Mouse (Mus musculus): ENCODE data around the gene Ror2.

The Ror2 gene

DNA sequence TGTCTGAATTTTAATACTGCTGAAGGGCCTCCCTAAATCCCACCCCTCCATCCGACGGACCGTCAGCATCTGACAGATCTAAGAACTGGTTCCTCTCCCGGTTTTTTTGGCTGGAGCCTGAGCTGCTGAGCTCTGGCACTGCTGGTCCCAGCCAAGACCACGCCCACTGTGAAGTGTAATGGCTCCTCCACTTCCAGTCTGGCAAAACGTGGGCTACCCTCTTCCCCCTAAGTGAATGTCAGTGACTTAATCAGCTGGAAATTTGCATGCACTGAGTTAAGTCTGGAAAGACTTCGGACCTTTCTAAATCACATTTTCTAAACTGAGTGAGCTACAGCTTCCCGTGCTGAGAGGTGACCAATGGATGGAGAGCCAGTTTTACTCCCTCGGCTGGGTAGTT is 52.5 kb downstream of the Ror2 start:
- DNase-seq = peak; percentile 29

DNA sequence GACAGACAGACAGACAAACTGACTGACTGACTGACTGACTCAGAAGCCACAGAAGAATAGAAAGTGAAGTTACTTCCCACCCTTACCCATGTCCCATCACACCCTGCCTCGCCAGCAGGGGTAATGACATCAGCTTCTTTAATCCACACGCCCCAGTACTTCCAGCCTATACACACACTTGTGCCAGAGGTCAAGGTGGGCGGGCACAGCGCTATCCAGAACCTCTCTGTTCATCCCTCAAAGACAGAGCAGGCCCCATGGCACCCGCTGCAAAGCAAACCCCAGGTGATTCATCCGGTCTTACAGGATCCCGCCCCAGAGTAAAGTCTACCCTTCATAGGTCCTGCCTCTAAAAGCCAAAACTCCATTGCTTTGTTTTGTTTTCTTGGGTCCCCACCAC is 53.5 kb downstream of the Ror2 start:
- no peak for DNase-seq

DNA sequence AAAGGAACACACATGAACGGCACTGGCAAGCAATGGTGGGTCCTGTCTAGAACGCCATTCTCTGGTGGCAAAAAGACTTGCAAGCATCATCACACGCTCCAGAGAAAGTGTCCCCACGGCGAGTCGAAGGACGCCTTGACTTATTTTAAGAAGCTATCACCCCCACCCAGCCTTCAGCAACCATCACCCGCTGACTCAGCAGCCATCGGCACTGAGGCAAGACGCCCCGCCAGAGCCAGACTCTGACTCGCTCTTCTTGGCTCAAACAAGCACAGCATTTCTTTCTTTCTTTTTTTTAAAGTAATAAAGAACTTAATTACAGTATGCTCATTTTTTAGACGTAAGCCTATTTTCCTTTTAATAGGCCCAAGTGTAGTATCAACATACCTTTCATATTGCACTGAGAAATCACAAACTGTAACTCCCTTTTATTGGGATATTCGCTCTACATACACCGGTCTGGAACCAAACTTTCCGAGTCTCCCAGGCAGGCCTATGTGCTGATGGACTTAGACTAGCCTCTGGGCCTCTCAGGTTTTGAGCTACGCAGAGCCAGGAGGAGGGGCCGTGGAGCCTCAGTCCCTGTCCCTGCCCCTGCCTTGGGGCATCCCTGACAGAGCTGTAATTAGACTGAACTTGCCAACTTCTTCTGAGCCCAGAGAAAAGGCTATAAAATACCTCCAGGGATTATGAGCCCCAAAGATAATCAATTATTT is 55.3 kb downstream of the Ror2 start:
- no peak for DNase-seq

DNA sequence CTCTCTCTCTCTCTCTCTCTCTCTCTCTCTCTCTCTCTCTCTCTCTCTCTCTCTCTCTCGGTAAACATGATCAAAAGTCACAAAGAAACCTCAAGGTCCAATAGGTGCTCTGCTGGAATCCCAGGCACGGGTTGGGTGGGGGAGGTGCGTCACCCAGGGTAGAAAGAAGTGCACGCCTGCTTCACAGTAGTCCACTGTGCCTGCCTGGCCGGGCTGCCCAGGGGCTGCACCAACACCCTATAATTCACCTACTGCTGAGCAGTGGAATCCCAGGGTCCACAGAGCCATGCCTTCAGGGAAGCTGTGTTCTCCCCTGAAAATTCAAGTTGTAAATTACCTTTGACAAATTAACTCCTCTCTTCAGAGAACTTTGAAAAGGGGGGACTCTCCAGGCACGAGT is 58.9 kb downstream of the Ror2 start:
- DNase-seq = peak; percentile 43

DNA sequence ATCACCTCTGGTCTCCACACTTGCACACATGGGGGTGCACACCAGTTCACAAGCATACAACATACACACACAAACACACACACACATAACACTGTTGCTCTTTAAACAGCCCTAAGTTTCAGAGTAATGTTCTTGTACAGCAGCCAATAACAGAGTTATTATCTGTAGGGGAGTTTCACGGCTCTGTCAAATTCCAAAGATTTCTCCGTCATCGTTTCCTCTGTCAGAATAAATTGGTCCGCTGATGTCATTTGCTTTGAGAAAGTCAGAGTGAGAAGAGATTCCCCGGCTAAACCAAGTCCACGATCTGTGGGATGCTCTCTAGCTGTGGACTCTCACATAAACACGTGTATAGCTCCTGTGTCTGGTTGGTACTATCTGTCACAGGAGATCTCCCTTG is 59.5 kb downstream of the Ror2 start:
- no peak for DNase-seq

DNA sequence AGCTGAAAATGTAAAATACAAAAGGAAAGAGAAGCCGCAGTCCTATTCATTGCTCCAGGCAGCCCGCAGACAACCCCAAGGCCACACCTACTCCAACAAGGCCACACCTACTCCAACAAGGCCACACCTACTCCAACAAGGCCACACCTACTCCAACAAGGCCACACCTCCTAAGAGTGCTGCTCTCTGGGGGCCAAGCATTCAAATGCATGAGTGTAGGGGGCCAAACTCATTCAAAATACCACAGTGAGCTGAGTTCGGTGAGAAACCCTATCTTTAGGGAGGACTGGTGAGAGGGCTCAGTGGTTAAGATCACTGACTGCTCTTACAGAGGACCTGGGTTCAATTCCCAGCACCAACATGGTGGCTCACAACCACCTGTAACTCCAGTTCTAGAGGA is 60.0 kb downstream of the Ror2 start:
- DNase-seq = no peak

DNA sequence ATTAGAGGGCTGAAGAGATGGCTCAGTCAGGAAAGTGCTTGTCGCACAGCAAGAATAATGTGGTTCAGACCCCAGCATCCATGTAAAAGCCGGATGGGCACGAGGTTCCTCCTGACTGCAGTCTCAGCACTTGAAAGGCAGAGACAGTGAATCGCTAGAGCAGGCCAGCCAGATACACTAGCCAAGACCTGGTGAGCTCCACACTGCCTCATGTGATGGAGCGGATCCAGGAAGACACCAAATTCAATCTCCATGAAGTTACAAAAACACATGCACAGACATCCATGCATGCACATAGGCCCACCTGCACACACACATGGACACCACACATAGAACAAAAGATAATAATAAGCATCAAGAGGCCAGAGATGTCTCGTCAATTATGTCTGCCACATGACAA is 64.7 kb downstream of the Ror2 start:
- no peak for DNase-seq

DNA sequence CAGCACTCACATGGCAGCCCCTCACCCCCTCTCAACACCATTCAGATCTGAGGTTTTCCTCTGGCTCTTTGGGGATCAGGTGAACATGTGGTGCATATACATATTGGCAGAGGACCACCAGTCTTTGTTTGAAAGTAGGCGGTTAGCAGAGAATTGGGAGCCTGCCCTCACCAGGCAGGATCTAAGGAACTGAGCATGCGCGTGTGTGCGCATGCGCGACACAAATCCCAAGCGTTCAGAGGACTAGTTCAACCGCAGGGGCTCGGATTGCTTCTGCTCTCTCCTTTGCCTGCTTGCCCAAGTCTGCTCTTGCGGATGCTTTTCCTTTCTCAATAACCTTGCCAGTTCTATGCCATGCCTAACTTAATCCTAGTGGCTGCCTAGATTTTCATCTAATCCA is 66.0 kb downstream of the Ror2 start:
- DNase-seq = no peak

DNA sequence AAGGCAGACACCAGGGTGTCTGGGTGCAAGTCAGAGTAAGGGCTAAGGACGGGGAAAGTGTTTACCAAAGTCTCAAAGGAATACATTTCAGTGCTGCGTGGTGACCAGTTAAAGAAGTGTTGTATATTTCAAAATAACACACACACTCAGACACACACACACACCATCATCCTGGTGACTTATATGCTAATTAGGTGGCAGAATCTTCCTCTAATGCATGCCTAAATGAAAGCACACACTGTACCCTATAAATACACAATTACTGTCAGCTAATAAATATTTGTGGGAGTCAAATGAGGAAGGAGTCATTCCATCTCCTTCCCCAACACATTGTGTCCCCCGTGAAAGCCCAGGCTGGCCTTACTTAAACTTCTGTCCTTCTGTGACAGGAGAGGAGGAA is 66.5 kb downstream of the Ror2 start:
- no peak for DNase-seq

DNA sequence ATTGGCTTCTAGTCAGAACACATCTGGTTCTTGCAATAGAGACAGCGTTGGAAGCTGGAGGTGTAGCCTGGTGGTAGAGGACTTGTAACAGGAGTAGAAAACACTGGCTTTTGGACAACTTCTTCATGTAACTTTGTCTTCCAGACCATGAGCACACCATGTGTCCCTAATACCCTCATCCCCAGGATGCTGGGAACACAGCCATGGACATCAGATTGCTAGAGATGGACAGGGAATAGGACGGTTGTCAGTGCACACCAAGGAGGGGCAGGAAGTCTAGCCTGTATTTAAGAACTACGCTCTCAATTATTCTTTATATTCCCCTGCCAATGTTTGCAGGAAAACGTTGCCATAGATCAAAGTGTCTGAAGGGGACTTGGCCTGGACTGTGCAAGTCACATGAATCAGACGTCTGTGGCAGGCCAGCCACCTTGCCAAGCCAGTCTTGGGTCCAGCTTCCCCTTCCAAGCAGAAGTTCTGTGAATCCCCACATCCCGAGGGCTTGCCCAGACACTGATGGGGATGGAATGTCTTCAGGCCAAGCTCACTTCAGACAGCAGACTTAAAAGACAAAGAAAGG is 68.4 kb downstream of the Ror2 start:
- peak; percentile 46 for DNase-seq

DNA sequence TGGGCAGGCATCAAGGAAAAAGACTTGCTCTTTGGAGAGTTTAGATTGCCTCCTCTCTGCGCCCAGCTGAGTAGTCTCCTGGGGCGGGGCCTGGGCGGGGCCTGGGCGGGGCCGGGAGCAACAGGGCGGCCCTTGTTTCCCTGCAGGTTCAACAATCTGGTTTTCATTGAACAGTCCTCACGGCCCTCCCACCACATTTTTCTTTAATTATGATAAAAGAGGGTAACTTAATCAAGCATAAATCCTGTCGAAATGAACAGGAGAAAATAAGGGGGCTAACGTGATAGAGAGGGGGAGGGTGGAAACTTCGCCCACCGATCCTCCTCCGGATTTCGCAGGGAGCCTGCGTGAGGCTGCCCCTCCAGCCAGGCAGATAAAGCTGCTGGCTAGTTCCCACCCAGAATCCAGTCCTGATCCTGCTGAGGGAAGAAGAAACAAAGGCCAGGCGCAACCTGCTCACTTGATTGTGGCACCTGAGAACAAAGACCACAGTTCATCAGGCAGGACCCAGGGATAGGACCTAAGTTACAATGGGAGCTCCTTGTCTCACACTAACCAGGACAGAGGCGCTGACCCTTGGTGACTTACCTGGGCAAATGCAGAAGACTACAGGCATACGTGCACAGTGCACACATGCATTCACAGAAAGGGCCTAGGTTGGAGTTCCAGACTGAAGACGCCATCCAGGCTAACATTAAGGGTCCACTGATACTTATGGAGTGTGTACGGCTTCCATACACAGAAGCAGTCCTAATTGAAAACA is 73.8 kb downstream of the Ror2 start:
- no peak for DNase-seq

DNA sequence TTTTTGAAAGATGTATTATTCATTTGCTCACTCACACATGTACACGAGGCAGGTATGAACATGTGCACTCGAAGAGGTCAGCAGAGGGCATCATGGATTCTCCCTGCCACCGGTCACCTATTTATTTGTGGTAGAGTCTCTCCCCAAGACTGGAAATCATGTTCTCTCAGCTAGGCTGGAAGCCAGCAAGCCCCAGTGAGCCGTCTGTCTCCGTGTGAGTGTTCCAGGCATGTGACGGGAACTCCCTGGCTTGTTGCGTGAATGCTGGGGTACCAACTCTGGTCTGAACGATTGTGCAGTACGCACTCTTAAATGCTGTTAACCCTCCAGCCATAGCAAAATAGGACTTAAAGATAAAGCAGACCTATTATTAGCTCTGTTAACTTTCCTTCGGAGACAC is 77.4 kb downstream of the Ror2 start:
- no peak for DNase-seq

DNA sequence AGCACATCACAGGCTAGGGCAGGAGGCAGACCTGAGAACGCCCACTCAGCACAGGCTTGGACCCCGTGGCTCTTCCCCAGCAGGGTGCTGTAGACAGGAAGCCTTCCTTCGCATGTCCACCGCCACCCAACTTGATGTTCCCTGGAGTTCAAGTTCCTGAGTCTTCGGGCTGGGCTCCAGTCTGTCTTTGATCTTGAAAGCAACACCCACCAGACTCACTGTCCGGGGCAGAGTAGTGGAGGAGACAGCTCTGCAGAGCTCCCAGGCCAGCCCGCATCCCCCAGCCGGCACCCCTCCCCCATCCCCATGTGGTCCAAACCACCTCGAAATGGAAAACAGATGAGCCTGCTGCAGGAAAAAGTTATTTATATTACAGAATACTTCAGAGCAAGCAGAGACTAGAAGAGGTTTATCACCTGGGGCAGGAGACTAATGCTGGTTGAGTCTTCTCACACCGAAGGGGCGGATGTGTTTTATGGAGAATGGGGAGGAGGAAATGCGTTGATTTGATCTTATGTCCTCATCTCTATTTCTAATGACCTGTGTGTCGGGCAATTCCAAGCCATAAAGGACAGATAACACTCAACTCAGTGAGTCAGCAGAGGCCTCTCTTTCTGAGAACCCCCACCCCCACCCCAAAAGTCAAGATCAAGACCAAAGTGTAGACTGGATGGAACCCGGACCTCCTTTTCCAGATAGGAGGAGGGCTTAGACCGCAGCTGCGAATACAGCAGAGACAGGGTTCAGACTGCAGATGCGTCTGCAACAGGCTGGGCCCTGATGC is 80.6 kb downstream of the Ror2 start:
- DNase-seq = peak; percentile 29

DNA sequence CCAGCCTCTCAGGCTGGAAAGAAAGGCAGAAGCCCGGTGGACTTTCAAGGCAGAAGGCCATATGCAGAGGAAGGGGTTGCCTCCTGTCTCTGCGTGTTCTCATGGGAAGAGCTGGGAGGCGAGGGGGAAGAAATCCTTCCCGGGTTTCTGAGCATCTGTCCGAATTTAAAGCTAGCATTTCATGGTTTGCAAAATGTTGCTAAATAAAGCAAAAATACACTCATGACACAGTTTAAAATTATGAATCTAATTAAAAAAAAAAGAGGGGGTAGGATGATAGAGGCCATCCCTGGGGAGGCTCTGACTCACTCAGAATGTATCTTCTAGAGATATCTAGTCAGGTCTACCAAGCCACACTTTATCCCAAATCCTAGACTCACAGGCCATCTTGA is 83.5 kb downstream of the Ror2 start:
- DNase-seq = no peak

DNA sequence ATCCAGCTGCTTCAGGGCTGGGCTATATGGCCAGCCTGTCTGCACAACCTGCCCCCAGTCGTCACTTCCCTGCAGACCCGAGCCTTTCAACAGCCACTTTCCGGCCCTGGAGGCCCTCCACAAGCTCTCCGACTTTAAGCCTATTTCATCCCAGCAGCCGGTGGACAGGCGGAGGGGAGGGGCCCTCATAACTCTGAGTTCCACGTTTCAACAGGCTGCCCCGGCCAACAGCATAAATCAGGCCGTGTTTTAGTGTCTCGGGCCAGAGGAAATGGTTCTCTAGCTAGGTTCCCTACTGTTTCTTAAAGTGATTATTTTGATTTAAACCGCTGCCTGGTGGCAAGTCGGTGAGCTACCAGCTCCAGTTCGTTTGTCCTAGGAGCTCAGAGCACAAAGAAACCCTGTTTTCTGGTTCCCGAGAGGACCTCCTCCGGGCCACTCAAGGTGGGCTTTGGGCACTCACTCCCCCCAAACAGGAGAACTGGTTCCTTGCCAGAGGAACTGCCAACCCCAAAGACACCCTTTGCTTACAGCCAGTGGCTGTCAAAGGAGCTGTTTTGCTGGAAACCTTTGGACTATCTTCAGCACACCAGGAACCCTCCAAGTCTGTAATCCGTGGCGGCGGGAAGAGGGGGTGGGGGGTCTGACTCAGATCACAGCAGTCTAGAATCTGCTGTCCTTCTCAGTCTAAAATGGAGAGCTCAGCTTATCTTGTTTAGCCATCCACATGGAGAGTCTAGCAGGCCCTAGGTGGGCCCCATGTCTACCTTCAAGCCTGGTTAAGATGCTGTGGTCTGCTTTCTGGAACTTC is 84.1 kb downstream of the Ror2 start:
- peak; percentile 87 for DNase-seq

DNA sequence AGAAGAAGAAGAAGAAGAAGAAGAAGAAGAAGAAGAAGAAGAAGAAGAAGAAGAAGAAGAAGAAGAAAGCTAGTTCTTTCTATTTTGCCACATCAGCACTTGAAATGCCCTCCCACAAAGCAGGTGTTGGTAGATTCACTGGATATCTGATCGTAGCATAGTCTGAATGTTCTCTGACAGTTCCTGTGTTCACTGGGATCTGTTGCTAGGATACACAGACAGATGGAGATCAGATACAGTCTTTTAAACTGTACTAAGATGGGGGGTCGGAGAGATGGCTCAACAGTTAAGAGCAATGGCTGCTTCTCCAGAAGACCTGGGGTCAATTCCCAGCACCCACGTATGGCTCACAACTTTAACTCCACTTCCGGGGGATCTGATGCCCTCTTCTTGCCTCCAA is 85.8 kb downstream of the Ror2 start:
- no peak for DNase-seq

DNA sequence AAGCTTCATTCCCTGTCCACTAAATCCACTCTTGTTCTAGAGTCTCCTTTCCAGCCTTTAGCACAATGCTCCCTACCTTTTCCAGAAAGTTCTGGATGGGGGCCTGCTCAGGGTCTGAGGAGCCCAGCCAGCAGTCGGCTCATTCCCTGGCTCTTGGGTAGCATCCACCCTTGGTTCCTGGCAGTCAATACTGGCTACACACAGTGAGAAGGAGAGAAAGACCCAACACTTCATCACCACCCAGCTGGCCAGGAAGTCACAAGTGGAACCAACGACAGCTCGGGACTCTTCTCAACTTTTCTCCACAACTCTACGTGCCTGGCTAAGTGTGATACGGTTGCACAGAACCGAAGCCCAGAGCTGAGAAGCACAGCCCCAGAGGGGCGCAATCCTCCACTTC is 86.7 kb downstream of the Ror2 start:
- no peak for DNase-seq

DNA sequence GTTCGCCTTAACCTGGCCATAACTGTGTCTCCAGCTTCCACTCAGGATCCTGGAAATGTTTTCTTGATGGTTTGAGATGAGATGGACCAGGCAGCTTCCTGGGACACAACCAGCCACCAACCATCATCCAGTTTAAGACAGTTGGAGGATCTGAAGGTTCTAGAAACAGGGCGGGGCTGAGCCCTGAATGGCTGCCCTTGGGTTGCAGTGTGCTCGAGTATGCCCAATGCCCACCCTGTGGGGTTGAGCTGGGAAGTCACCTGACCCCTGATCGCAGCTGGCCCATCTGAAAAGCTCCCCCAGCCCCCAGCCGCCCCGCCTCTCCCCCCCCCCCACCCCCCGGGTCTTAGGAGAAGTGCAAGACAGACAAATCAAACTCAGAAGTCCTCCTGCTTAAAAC is 89.2 kb downstream of the Ror2 start:
- no peak for DNase-seq

DNA sequence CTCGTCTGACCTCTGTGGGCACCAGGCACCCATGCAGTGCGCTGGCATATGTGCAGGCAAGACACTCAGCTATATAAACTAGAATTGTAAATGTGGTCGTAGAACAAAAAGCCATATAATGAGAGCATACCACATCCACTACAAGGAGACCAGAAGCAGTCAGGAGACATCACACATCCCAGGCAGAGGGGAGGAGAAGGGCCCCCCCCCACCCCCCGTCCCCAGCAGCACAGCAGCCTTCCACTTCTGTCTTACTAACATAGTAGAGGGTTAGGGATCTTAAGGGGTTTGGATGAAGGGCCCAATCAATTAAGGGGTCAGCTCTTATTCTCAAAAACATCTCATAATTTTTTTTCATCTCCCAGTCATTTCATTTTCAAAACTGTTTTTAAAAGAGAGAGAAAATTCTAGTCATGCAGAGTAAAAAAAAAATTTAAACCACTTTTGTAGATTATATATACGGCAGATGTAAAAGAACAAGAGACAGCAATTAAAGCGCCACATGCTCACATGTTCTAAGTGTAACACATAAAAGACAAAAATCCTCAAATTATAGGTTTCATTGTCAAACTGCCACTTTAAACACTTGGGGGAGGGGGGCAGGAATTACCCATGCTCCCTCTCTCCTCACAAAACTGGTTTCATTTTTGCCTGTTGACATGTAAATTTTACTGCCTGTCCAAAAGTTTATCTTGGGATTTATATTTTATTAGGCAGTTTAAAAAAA is 89.8 kb downstream of the Ror2 start:
- no peak for DNase-seq

DNA sequence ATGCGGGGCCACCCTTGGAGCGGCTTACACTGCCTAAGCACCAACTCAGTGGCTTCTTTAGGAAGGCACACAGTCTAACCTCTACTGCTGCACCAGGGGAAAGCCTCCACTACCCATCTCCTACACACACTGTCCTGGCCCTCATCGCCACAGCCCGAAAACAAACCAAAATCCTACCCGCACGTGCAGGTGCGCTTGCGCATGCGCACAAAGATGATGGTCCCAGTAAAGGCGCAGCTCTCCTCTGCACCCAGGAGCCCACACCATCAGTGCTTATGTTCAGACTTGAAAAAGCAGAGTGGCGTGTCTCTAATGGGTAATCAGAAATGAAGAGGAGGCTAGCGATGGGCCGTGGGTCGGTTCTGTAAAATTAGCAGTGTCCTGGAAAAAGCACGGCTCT is 91.6 kb downstream of the Ror2 start:
- no peak for DNase-seq

DNA sequence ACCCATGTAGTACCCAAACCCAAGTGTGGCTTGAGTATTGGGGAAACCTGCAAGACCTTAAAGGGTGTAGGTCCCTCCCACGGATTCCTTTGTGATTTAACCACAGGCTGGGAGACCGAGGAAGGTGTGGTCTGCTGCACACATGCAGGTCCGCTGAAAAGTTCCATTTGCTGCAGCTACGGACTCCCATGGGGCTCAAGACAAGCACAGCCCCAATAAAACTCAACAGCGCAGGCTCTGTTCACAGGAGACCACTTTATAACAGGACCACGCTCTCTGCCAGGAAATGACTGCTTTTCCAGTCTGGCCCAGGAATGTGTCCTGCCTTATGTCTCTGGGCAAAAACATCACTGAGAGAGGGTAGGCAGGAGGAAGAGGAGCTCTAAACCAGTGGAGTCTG is 92.2 kb downstream of the Ror2 start:
- DNase-seq = no peak

DNA sequence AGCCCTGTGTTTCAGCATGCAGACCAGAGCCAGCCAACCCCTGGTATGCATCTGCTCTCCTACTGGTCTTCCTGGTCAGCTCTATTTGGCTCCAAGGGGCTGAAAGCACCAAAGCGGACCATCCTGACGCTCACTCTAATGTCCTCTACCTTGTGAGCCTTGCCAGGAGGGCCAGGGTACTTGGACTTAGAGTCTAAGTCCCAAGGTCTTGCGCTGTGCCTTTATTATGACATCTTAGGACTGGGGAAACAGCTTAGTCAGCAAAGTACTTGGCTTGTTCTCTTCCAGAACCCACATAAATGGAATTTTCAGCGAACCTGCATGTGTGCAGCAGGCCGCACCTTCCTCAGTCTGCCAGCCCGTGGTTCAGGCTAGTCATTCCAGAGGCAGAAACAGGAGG is 93.6 kb downstream of the Ror2 start:
- DNase-seq = no peak

All from kidney, postnatal 14 days (tissue).